Mouse (Mus musculus): ENCODE measurements around the gene Wnk1. TPM values are rescaled to one million over a fixed set of nuclear protein-coding genes. Genes with fewer than 3 reads are reported as not detected.

The Wnk1 gene
- total and polyA plus RNA-seq, 2 experiments, result 31.7 to 62.0 TPM

DNA sequence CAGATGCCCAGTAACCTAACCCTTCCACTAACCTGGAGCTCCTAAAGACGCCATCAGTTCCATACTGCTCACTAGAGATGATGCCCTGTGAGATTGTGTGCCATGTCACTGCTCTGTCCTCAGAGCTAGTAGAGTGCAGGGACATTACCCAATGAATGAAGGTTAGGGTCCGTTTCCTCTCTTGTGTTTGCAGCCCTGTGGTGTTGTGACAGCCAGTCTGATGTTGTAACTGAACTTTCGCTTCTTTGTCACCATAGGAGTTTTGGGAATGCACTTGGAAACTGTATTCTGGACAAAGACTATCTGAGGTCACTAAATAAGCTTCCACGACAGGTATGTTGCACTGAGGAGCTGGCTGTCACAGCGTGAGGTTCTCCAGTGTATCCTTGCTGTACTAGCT is 122.8 kb downstream of the Wnk1 start:
- WGBS, result 32% methylated on average over 5 of the region's 5 CpGs
- H3K27ac ChIP-seq (replicated peaks; ENCODE audit: insufficient read depth, low read depth, low read length), result peak overlapping the region; percentile 58
- TF ChIP-seq POLR2A (IDR thresholded peaks at IDR 0.05; ENCODE audit: extremely low read depth, insufficient read depth, low read length) (no peak), CTCF (IDR thresholded peaks at IDR 0.05; ENCODE audit: low read depth, low read length) (no peak)
- no peaks in the 10 kb centered on the region for H3K27me3 ChIP-seq (ENCODE audit: control insufficient read depth, insufficient read depth, low read length)
- peaks cover 14% of the 10 kb centered on the region for H3K4me1 ChIP-seq (ENCODE audit: control insufficient read depth, insufficient read depth, low read length)
- no peak overlapping the region for H3K4me3 ChIP-seq (ENCODE audit: insufficient read depth, low read depth, low read length)
- H3K9ac ChIP-seq (ENCODE audit: low read depth, low read length), result no peak overlapping the region
- DNase-seq (ENCODE audit: extremely low read depth, low read depth, low spot score), result peak; percentile 69
- peaks cover 33% of the 10 kb centered on the region for H3K36me3 ChIP-seq (ENCODE audit: control insufficient read depth, insufficient read depth, low read length)
- H3K79me2 ChIP-seq (ENCODE audit: control insufficient read depth, insufficient read depth, low read length), result 0 out of 2 replicates have a peak, but pooled peaks cover 4% of the 10 kb centered on the region

DNA sequence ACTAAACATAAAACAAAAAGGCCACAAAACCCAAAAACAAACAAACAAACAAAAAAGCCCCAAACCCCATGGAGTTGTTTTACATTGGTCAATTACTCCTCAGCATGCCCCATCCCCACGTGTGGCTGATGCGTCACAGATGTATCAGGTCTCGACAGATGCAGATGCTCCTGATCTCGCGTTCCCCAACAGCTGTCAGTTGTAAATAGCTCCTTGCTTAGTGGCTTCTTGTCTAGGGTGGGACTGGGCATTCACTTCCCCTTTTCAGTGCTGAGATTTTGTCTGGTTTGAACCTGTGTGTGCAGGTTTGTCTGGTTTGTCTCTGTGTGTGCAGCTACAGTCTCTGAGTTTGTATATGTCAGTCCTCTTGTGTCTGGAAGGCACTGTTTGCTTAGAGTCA is 126.4 kb downstream of the Wnk1 start:
- H3K27me3 ChIP-seq (ENCODE audit: control insufficient read depth, insufficient read depth, low read length), result no peaks in the 10 kb centered on the region
- 87% methylated on average over 5 of the region's 5 CpGs for WGBS
- peaks cover 14% of the 10 kb centered on the region for H3K4me1 ChIP-seq (ENCODE audit: control insufficient read depth, insufficient read depth, low read length)
- no peak overlapping the region for H3K4me3 ChIP-seq (ENCODE audit: insufficient read depth, low read depth, low read length)
- peaks cover 14% of the 10 kb centered on the region; the same call in 1 of the 2 replicates for H3K79me2 ChIP-seq (ENCODE audit: control insufficient read depth, insufficient read depth, low read length)
- no peak for DNase-seq (ENCODE audit: extremely low read depth, low read depth, low spot score)
- no peak overlapping the region for H3K27ac ChIP-seq (replicated peaks; ENCODE audit: insufficient read depth, low read depth, low read length)
- H3K36me3 ChIP-seq (ENCODE audit: control insufficient read depth, insufficient read depth, low read length), result peaks cover 10% of the 10 kb centered on the region
- H3K9ac ChIP-seq (ENCODE audit: low read depth, low read length), result no peak overlapping the region
- TF ChIP-seq POLR2A (IDR thresholded peaks at IDR 0.05; ENCODE audit: extremely low read depth, insufficient read depth, low read length) (no peak), CTCF (IDR thresholded peaks at IDR 0.05; ENCODE audit: low read depth, low read length) (no peak)

DNA sequence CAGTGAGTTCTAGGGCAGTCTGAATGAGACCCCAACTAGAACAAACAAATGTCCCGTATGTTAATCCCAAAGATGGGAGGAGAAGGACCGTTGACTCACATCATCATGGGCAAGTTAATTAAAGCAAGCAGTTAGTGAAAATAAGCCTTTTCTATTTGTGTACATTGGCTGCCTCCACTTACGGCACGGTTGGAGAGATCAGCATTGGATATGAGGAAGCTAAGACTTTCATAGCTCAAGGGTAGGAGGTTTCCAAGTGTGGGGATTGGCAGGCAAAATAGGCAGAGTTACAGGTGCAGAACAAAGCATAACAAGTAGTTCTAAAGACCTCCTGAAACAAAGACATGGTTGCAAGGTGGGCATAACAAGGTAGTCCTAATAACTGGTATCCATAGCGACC is 133.0 kb downstream of the Wnk1 start:
- TF ChIP-seq CTCF (IDR thresholded peaks at IDR 0.05; ENCODE audit: low read depth, low read length) (no peak), POLR2A (IDR thresholded peaks at IDR 0.05; ENCODE audit: extremely low read depth, insufficient read depth, low read length) (no peak)
- H3K27me3 ChIP-seq (ENCODE audit: control insufficient read depth, insufficient read depth, low read length), result no peaks in the 10 kb centered on the region
- no peaks in the 10 kb centered on the region for H3K36me3 ChIP-seq (ENCODE audit: control insufficient read depth, insufficient read depth, low read length)
- DNase-seq (ENCODE audit: extremely low read depth, low read depth, low spot score), result no peak
- no peaks in the 10 kb centered on the region for H3K4me1 ChIP-seq (ENCODE audit: control insufficient read depth, insufficient read depth, low read length)
- no peak overlapping the region for H3K27ac ChIP-seq (replicated peaks; ENCODE audit: insufficient read depth, low read depth, low read length)
- no peak overlapping the region for H3K9ac ChIP-seq (ENCODE audit: low read depth, low read length)
- 90% methylated on average over 5 of the region's 5 CpGs for WGBS
- peaks cover 23% of the 10 kb centered on the region; the same call in 1 of the 2 replicates for H3K79me2 ChIP-seq (ENCODE audit: control insufficient read depth, insufficient read depth, low read length)
- no peak overlapping the region for H3K4me3 ChIP-seq (ENCODE audit: insufficient read depth, low read depth, low read length)

DNA sequence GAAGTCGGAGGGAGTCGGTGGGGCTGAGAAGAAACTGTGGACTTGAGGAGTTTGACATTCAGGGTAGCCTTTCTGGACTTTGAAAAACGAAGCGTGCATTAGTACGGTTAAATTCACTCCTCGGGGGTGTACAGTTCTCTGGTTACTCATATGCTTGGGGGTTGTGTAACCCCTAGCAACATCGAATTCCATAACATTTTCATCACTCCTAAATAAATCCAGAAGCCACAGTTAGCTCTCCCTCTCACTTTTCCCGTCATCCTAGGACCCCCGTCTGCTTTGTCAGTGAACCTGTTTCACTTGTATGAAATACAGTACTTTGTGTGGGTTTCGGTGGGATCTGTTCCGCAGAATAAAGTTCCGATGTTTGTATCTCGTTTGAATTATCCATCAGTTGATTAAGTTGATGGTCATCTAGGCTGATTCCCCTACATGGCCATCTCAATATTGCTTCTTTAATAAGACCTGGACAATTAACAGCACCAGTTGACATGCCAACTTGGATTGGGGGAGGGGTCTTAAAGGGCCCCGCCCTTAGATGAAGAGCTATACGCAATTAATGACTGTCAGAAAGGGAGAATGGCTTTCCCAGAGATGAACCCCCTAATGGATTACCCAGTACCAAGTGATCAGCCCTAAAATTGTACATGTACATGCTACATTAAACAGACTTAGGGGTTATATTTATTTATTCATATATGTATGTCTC is 135.2 kb downstream of the Wnk1 start:
- 17% methylated on average over 15 of the region's 15 CpGs for WGBS
- no peaks in the 10 kb centered on the region for H3K4me1 ChIP-seq (ENCODE audit: control insufficient read depth, insufficient read depth, low read length)
- peak overlapping the region; percentile 95 for H3K4me3 ChIP-seq (ENCODE audit: insufficient read depth, low read depth, low read length)
- no peak for DNase-seq (ENCODE audit: extremely low read depth, low read depth, low spot score)
- H3K36me3 ChIP-seq (ENCODE audit: control insufficient read depth, insufficient read depth, low read length), result no peaks in the 10 kb centered on the region
- H3K9ac ChIP-seq (ENCODE audit: low read depth, low read length), result peak overlapping the region; percentile 95
- H3K79me2 ChIP-seq (ENCODE audit: control insufficient read depth, insufficient read depth, low read length), result peaks cover 16% of the 10 kb centered on the region; the same call in 1 of the 2 replicates
- peak overlapping the region; percentile 81 for H3K27ac ChIP-seq (replicated peaks; ENCODE audit: insufficient read depth, low read depth, low read length)
- H3K27me3 ChIP-seq (ENCODE audit: control insufficient read depth, insufficient read depth, low read length), result no peaks in the 10 kb centered on the region
- TF ChIP-seq POLR2A (IDR thresholded peaks at IDR 0.05; ENCODE audit: extremely low read depth, insufficient read depth, low read length), result no peak
- no peak for TF ChIP-seq CTCF (IDR thresholded peaks at IDR 0.05; ENCODE audit: low read depth, low read length)

DNA sequence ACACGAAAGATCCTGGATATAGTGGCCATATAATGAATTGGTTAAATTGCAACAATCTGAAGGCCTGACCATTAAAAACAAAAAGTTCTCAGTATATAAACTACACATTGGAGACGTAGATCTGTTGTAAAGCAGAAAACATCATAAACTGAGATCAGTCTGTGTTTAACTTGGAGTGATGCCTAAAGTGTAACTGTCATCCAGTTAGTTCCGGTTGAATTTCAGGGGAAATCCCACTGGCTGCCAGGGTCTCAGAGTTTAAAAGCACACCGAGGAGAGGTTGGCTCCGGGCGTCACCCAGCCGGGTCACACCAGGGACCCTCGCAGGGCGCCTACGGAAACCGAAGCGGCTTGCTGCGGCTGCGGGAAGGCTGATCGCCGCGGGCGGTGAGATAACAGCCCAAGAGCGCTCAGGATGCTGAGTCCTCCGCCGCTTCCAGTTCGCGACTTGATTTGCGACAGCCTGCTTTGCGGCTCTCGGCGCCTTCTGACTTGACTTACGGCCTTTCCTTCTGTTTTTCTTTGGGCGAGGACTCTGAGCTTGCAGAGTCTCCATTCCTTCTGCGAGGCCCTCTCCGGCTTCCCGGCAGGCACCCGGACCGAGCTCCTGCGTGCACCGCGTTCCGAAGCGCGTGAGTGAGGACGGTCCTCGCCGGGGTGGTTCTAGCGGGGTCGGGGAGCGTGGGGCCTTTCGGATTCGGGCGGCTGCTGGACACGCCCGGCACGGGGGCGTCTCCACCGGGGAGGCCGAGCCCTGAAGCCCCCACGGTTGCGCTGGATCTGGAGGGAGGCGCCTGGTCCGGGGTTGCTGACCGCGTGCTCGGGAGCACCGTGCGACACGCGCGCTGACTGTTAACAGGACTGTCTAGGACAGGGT is 136.0 kb downstream of the Wnk1 start, which contains the start of gene Rad52:
Gene Rad52, plus strand, starts transcription at position 495 of the 877 bp plus-strand sequence.
- Histone ChIP-seq H3K9ac (ENCODE audit: low read depth, low read length) (peak within 1 kb of the TSS; percentile 95), H3K27ac (replicated peaks; ENCODE audit: insufficient read depth, low read depth, low read length) (peak within 1 kb of the TSS; percentile 81), H3K36me3 (ENCODE audit: control insufficient read depth, insufficient read depth, low read length) (no peaks in the 10 kb centered on the region), H3K4me3 (ENCODE audit: insufficient read depth, low read depth, low read length) (peak within 1 kb of the TSS; percentile 95), H3K27me3 (ENCODE audit: control insufficient read depth, insufficient read depth, low read length) (no peaks in the 10 kb centered on the region), H3K4me1 (ENCODE audit: control insufficient read depth, insufficient read depth, low read length) (no peaks in the 10 kb centered on the region), H3K79me2 (ENCODE audit: control insufficient read depth, insufficient read depth, low read length) (peaks cover 12% of the 10 kb centered on the region; the same call in 1 of the 2 replicates)
- TF ChIP-seq POLR2A (IDR thresholded peaks at IDR 0.05; ENCODE audit: extremely low read depth, insufficient read depth, low read length) (peak; percentile 57; the same call in 1 of the 2 replicates), CTCF (IDR thresholded peaks at IDR 0.05; ENCODE audit: low read depth, low read length) (no peak)
- WGBS, result under 1% methylated on average over 67 of the region's 67 CpGs
- peak; percentile 84 for DNase-seq (ENCODE audit: extremely low read depth, low read depth, low spot score)
